Mouse (Mus musculus): ENCODE measurements around the gene Olfr368. TPM values are rescaled to one million over a fixed set of nuclear protein-coding genes. Genes with fewer than 3 reads are reported as not detected.

Gene Olfr368
- polyA plus RNA-seq, 1 experiment from 2014 or later = not detected

DNA sequence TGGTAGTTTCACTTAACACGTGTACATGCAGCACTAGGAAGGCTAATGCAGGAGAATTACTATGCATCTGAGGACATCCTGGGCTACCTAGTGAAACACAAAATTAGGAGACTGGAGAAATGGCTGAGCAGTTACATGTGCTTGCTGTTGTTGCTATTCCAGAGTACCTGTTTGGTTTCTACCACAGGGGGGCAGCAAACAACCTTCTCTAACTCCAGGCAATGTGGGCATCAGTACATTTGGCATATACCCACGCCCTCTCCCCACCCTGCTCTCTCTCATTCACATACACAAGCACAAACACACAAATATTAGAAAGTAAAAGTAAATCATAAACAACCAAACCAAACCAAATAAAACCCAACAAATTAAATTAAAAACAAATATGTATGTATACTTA, 53.9 kb downstream of the Olfr368 start:
- WGBS = 59% methylated on average over 2 of the region's 2 CpGs
- H3K4me1 ChIP-seq (ENCODE audit: control insufficient read depth, insufficient read depth, low read length) = no peaks in the 10 kb centered on the region
- no peak overlapping the region for H3K4me2 ChIP-seq (ENCODE audit: low read length)
- peaks cover 64% of the 10 kb centered on the region for H3K36me3 ChIP-seq (ENCODE audit: control insufficient read depth, insufficient read depth, low read length)
- H3K9ac ChIP-seq (ENCODE audit: low read length) = no peak overlapping the region
- H3K27me3 ChIP-seq (replicated peaks; ENCODE audit: control insufficient read depth, insufficient read depth, low read length) = no peaks in the 10 kb centered on the region
- H3K27ac ChIP-seq (ENCODE audit: low read depth, low read length) = no peak overlapping the region
- H3K9me3 ChIP-seq (replicated peaks; ENCODE audit: control insufficient read depth, low read length) = no peaks in the 10 kb centered on the region
- no peak overlapping the region for H3K4me3 ChIP-seq (ENCODE audit: low read depth, low read length)
- peak; percentile 73 for DNase-seq (ENCODE audit: low spot score)
- ATAC-seq = peak; percentile 75; the same call in 1 of the 2 replicates

Other genes with a start within 250 kb of the Olfr368 start
- gene Olfr361, start 237.2 kb upstream of the Olfr368 start, polyA plus RNA-seq (2014; fragmentation: Nextera tagmentation; extraction: Ambion mirVana) = not detected in 2 replicates
- not detected in 2 replicates for gene Olfr362, start 208.6 kb upstream of the Olfr368 start, polyA plus RNA-seq (2014; fragmentation: Nextera tagmentation; extraction: Ambion mirVana)
- not detected in 2 replicates for gene Olfr364-ps1, start 187.2 kb upstream of the Olfr368 start, polyA plus RNA-seq (2014; fragmentation: Nextera tagmentation; extraction: Ambion mirVana)
- gene Olfr365, start 138.3 kb upstream of the Olfr368 start, polyA plus RNA-seq (2014; fragmentation: Nextera tagmentation; extraction: Ambion mirVana) = not detected in 2 replicates
- not detected in 2 replicates for gene Olfr366, start 114.9 kb upstream of the Olfr368 start, polyA plus RNA-seq (2014; fragmentation: Nextera tagmentation; extraction: Ambion mirVana)
- 81.9 and 84.5 TPM in 2 replicates for gene Pdcl, start 32.8 kb downstream of the Olfr368 start, polyA plus RNA-seq (2014; fragmentation: Nextera tagmentation; extraction: Ambion mirVana)
- 19.2 and 24.9 TPM in 2 replicates for gene Rc3h2, start 96.4 kb downstream of the Olfr368 start, polyA plus RNA-seq (2014; fragmentation: Nextera tagmentation; extraction: Ambion mirVana)
- 8.5 and 8.7 TPM in 2 replicates for gene Zbtb26, start 116.6 kb downstream of the Olfr368 start, polyA plus RNA-seq (2014; fragmentation: Nextera tagmentation; extraction: Ambion mirVana)
- 10.5 and 11.4 TPM in 2 replicates for gene Zbtb6, start 116.7 kb downstream of the Olfr368 start, polyA plus RNA-seq (2014; fragmentation: Nextera tagmentation; extraction: Ambion mirVana)
- 69.6 and 85.6 TPM in 2 replicates for gene Rabgap1, start 116.8 kb downstream of the Olfr368 start, polyA plus RNA-seq (2014; fragmentation: Nextera tagmentation; extraction: Ambion mirVana)
- gene Gpr21, start 189.8 kb downstream of the Olfr368 start, polyA plus RNA-seq (2014; fragmentation: Nextera tagmentation; extraction: Ambion mirVana) = 20.4 and 25.9 TPM in 2 replicates